Mouse (Mus musculus): ENCODE measurements around the gene Gm45716.

The Gm45716 gene

GRCm38 (mm10) chr11:90214246-90214645 lies 26.8 kb downstream of the Gm45716 start:
- DNase-seq = no peak

GRCm38 (mm10) chr11:90220022-90220645 lies 32.7 kb downstream of the Gm45716 start:
- DNase-seq = no peak

- no peak for DNase-seq
Observed at GRCm38 (mm10) chr11:90220750-90221149, 33.3 kb downstream of the Gm45716 start.

GRCm38 (mm10) chr11:90224914-90225470 lies 37.5 kb downstream of the Gm45716 start:
- no peak for DNase-seq

- no peak for DNase-seq
Observed at GRCm38 (mm10) chr11:90227000-90227922, 39.8 kb downstream of the Gm45716 start.

GRCm38 (mm10) chr11:90228251-90228949 lies 40.9 kb downstream of the Gm45716 start:
- no peak for DNase-seq

GRCm38 (mm10) chr11:90229800-90230199 lies 42.3 kb downstream of the Gm45716 start:
- DNase-seq = no peak

- DNase-seq = no peak
Observed at GRCm38 (mm10) chr11:90230671-90231070, 43.2 kb downstream of the Gm45716 start.

GRCm38 (mm10) chr11:90231631-90232030 lies 44.1 kb downstream of the Gm45716 start:
- DNase-seq = no peak

- no peak for DNase-seq
Observed at GRCm38 (mm10) chr11:90232685-90233084, 45.2 kb downstream of the Gm45716 start.

GRCm38 (mm10) chr11:90235221-90235620 lies 47.7 kb downstream of the Gm45716 start:
- no peak for DNase-seq

GRCm38 (mm10) chr11:90237616-90238015 lies 50.1 kb downstream of the Gm45716 start:
- DNase-seq = no peak

- DNase-seq = no peak
Observed at GRCm38 (mm10) chr11:90238657-90239056, 51.2 kb downstream of the Gm45716 start.

- DNase-seq = no peak
Observed at GRCm38 (mm10) chr11:90240652-90241330, 53.3 kb downstream of the Gm45716 start.

GRCm38 (mm10) chr11:90241874-90242273 lies 54.4 kb downstream of the Gm45716 start:
- no peak for DNase-seq

- DNase-seq = no peak
Observed at GRCm38 (mm10) chr11:90243300-90243699, 55.8 kb downstream of the Gm45716 start.

GRCm38 (mm10) chr11:90245630-90246029 lies 58.1 kb downstream of the Gm45716 start:
- no peak for DNase-seq

GRCm38 (mm10) chr11:90246676-90247075 lies 59.2 kb downstream of the Gm45716 start:
- peak in 1 of 2 experiments; percentile 29 for DNase-seq

GRCm38 (mm10) chr11:90247793-90248192 lies 60.3 kb downstream of the Gm45716 start:
- DNase-seq = no peak

- DNase-seq = peak; percentile 99
Observed at GRCm38 (mm10) chr11:90249025-90249650, 61.7 kb downstream of the Gm45716 start, which contains the start of gene Mmd. TSS of gene Mmd (plus strand) at chr11:90249456.

- peak in 1 of 2 experiments; percentile 65 for DNase-seq
Observed at GRCm38 (mm10) chr11:90249701-90250141, 62.2 kb downstream of the Gm45716 start.

GRCm38 (mm10) chr11:90250189-90250588 lies 62.7 kb downstream of the Gm45716 start:
- peak; percentile 50 to 55 for DNase-seq

Measured in thymus, postnatal 36 days (tissue).